Mouse (Mus musculus) CH12.LX (cell line): ENCODE measurements around the gene Mrps15.

ENCODE experiments used
- CHD1 ChIP-seq: IDR thresholded peaks from 2 replicates; pipeline ENCODE4 v1.6.1; 2012; ENCODE audit warnings: low read depth, low read length, improper control_type of control experiment, inconsistent platforms
- POLR2A ChIP-seq: IDR thresholded peaks from 2 replicates; pipeline ENCODE4 v1.6.1; 2011; ENCODE audit warnings: low read depth, mild to moderate bottlenecking, improper control_type of control experiment, low read length
- USF2 ChIP-seq: conservative IDR thresholded peaks from 2 replicates; pipeline ENCODE4 v1.6.1; 2011; ENCODE audit warnings: low read depth, low read length, improper control_type of control experiment

- TF ChIP-seq POLR2A (no peak), USF2 (no peak), CHD1 (no peak)
These were observed 17.7 kb upstream of the Mrps15 start for GRCm38 (mm10) chr4:126029042-126029441.
